Mouse (Mus musculus) MEL-GATA-1-ER (cell line): ENCODE results near the gene Lzts2.
A peak's percentile ranks its signal among the peaks of the same experiment; 100 is the strongest.

Experiments
- DNase-seq: peaks from one replicate; pipeline ENCODE4 v3.0.0-alpha.2; 2012; ENCODE audit warnings: low read depth; ENCODE audit errors: extremely low read depth

The Lzts2 gene

GRCm38 (mm10) chr19:45048644-45049365 lies 34.6 kb downstream of the Lzts2 start:
- no peak for DNase-seq

GRCm38 (mm10) chr19:45049523-45049922 lies 35.3 kb downstream of the Lzts2 start:
- DNase-seq: no peak

- no peak for DNase-seq
Observed at GRCm38 (mm10) chr19:45053451-45053850, 39.2 kb downstream of the Lzts2 start.

- DNase-seq: no peak
Observed at GRCm38 (mm10) chr19:45054892-45055690, 40.9 kb downstream of the Lzts2 start.

GRCm38 (mm10) chr19:45056364-45056763 lies 42.1 kb downstream of the Lzts2 start:
- peak; percentile 68 for DNase-seq

GRCm38 (mm10) chr19:45056908-45057698 lies 42.9 kb downstream of the Lzts2 start:
- DNase-seq: no peak

GRCm38 (mm10) chr19:45057724-45058112 lies 43.5 kb downstream of the Lzts2 start:
- no peak for DNase-seq

GRCm38 (mm10) chr19:45058113-45058839 lies 44.1 kb downstream of the Lzts2 start:
- DNase-seq: peak; percentile 96

GRCm38 (mm10) chr19:45058841-45059240 lies 44.6 kb downstream of the Lzts2 start:
- DNase-seq: no peak

- no peak for DNase-seq
Observed at GRCm38 (mm10) chr19:45063565-45064292, 49.5 kb downstream of the Lzts2 start.

- no peak for DNase-seq
Observed at GRCm38 (mm10) chr19:45065226-45065625, 51.0 kb downstream of the Lzts2 start.

GRCm38 (mm10) chr19:45067170-45067569 lies 53.0 kb downstream of the Lzts2 start:
- no peak for DNase-seq

GRCm38 (mm10) chr19:45067758-45068510 lies 53.7 kb downstream of the Lzts2 start:
- no peak for DNase-seq

- DNase-seq: peak; percentile 91
Observed at GRCm38 (mm10) chr19:45073871-45074542, 59.8 kb downstream of the Lzts2 start.

GRCm38 (mm10) chr19:45074580-45075322 lies 60.5 kb downstream of the Lzts2 start, which contains the start of gene Kazald1:
Gene Kazald1, plus strand, starts transcription at chr19:45075241.
- DNase-seq: peak; percentile 89

GRCm38 (mm10) chr19:45075323-45076035 lies 61.3 kb downstream of the Lzts2 start:
- peak; percentile 51 for DNase-seq

GRCm38 (mm10) chr19:45076036-45076575 lies 61.9 kb downstream of the Lzts2 start:
- DNase-seq: no peak
